Mouse (Mus musculus): ENCODE measurements around the gene Noxo1.

DNA sequence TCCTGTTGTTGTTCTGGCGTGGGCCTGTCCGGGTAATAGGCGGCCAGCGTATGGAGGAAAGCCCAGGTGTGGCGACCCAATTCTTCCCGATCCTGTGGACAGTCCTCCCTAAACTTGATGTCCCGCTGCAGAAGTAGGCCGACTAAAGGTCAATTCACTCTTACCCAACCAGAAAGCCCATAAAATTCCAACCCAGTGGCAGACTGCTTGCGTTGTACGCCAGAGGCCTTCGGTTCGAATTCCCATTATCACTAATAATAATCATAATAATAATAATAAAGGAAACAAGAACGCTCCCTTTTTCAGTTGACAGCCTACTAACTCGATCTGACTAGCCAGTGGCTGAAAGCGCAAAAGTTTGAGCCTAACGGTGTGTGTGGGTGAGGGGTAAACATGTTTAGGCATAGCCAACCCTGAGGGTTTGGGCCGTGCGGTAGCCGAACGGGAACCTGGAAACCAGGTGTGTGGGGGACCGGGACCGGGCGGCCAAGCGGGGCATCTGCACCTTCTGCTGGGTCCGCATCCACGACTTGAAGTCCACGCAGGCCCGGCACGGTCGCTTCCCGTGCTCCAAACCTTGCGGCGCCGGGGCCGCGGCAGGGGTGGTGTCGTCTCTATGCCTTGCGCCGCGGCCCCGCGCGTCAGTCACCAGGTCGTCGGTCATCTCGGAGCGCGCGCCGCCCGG, 566 bp upstream of the Noxo1 start:
- TF ChIP-seq CTCF (IDR thresholded peaks at IDR 0.05; ENCODE audit: low read depth) (no peak), EP300 (IDR thresholded peaks at IDR 0.05; ENCODE audit: low read depth) (no peak)
